Mouse (Mus musculus): ENCODE data around the gene Osbpl8.
A peak's percentile ranks its signal among the peaks of the same experiment; 100 is the strongest.
"Not testable (repeated sequence)": the region's sequence is repeated elsewhere in the genome, so short reads cannot be mapped to it uniquely, and the experiment has no call there.

Osbpl8 gene

DNA sequence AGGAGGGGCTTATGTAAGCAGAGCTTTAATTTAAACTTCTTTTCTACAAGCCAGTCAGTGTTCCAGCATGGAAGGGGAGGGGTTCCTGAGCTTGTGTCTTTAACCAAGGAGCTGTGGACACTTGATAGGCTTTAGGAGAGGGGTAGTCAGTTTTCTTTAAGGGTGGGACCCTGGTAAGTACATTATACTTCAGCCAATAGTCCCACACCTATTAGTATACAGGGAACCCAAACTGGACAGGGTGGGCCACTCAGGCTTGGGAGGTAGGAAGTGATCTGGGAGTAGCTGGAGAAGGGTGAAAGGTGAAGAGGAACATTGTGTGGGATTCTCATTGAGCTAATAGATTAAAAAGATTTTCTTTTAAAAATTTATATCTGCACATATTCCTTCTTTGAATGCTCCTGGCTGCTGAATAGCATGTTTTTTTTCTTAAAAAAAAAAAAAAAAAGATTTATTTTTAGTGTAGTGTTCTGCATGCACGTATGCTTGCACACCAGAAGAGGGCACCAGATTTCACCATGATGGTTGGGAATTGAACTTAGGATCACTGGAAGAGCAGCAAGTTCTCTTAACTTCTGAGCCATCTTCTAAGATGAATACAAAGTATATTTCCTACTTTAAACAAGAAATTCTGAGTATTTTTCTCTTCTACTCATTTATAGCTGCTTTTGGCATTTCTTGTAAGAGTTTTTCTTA lies 21.2 kb downstream of the Osbpl8 start:
- DNase-seq (ENCODE audit: low spot score), result no peak

DNA sequence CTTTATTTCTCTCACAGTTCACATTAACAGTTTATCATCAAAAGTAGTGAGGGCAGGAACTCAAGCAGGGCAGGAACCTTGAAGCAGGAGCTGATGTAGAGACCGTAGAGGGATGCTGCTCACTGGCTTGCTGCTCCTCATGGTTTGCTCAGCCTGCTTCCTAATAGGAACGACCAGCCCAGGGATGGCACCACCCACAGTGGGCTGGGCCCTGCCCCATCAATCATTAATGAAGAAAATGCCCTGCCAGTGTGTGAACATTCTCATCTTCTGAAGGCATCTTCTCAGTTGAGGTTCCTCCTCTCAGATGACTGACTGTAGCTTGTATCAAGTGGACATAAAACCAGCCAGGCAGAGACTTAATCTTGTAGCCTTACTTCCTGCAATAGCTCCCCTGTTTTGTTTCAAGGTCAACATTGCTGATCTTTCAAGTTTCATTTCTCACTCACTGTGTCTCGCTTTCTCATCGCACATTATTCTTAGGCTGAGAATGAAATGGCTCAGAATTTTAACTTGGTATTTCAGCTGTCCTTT lies 24.5 kb downstream of the Osbpl8 start:
- DNase-seq (ENCODE audit: low spot score), result no peak

DNA sequence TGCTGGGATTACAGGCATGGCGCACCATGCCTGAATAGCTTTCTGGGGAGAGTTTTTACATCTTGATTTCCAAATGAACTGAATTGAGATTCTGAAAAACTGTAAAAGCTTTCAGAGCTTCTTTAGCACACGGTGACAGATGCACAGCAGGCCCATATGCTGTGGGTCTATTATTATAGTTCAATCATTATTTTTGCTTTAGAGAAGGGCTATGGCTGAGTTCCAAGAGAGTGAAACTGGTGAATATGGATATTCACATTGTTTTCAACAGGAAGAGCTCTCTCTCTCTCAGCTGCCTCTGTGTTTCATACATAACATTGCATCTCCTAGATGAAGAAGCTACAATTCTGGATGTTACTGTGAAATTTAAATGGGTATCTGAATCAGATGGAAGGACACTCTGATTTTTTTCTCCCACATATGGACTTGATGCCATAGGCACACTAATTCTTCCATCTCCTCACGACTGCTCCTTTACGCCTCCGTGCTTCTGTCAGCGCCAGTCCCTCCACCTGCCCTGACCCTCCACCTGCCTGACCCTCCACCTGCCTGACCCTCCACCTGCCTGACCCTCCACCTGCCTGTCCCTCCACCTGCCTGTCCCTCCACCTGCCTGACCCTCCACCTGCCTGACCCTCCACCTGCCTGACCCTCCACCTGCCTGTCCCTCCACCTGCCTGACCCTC lies 25.7 kb downstream of the Osbpl8 start:
- no peak for DNase-seq (ENCODE audit: low spot score)

DNA sequence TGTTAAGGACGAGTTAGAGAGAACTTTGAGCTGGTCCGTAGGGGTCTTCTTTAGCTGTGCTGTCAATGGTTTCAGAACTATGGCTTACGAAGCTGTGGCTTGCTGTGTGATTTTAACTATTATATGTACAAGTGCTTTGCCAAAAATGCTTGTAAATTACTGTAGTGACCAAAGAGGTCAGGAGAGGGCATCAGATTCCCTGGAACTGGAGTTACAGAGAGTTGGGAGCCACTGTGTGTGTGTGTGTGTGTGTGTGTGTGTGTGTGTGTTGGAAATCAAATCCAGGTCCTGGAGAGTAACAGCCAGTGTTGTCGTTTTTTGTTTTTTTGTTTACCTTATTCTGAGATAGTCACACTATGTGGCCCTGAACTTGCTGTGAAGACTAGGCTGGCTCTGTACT lies 29.0 kb downstream of the Osbpl8 start:
- no peak for DNase-seq (ENCODE audit: low spot score)

- no peak for DNase-seq (ENCODE audit: low spot score)
Measured at GRCm38 (mm10) chr10:111196191-111196590, 31.6 kb downstream of the Osbpl8 start.

GRCm38 (mm10) chr10:111198705-111199104 lies 34.2 kb downstream of the Osbpl8 start:
- DNase-seq (ENCODE audit: low spot score), result not testable (repeated sequence)

DNA sequence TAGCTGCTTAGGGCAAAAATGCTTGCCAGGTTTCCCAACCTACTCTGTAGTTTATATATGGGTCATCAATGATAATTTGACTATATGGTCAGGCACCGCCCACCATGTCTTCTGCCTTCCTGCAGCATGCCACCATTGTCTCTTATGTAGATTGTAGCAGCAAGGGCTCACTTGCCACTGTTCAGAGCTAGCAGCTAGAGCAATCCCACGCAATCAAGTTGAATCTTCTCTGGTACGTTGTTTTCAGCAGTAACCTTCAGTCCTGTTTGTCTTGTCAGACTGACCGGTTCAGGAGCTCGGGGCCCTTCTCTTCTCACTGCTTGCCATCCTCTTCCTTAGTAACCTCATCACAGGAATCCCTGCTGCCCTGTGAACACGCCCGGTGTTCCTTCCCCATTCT lies 36.6 kb downstream of the Osbpl8 start:
- DNase-seq (ENCODE audit: low spot score), result no peak

- DNase-seq (ENCODE audit: low spot score), result no peak
Measured at GRCm38 (mm10) chr10:111201666-111202065, 37.1 kb downstream of the Osbpl8 start.

DNA sequence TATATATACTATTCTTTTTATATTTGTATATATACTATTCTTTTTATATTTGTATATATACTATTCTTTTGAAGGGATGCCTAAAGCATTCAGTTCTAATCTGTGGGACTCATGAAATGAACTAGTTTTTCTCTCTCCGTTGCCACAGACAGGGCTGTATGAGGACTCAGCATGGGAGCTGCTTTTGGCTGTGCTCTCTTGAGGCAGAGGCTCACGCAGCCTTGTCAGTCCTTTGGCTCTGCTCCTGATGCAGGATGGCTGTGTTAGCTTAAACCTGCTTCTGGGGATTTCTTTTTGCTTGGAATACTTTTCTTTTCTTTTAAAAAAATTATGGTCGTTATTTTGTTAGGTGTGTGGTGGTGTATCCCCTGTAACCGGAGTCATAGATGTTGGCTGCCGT lies 39.5 kb downstream of the Osbpl8 start:
- DNase-seq (ENCODE audit: low spot score), result no peak

GRCm38 (mm10) chr10:111205421-111205820 lies 40.9 kb downstream of the Osbpl8 start:
- DNase-seq (ENCODE audit: low spot score), result no peak

DNA sequence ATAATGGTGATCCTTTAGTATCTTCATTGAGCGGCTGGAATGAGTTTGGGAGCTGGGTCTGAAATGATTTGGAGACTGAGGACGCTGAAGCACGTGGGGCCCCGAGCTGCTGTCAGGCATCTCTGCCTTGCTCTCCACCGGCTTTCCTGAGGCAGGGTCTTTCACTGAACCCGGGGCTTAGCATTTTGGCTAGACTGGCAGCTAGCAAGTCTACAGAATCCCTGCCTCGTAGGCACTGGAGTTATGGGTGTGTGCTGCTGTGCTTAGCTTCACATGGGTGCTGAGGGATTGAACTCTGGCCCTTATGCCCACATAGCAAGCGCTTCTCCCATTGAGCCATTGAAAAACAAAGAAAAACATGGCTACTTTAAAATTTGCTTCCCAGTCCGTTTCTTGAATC lies 42.8 kb downstream of the Osbpl8 start:
- DNase-seq (ENCODE audit: low spot score), result no peak

- DNase-seq (ENCODE audit: low spot score), result no peak
Measured at GRCm38 (mm10) chr10:111214084-111214483, 49.5 kb downstream of the Osbpl8 start.

- DNase-seq (ENCODE audit: low spot score), result no peak
Measured at GRCm38 (mm10) chr10:111214696-111215095, 50.1 kb downstream of the Osbpl8 start.

- DNase-seq (ENCODE audit: low spot score), result no peak
Measured at GRCm38 (mm10) chr10:111215572-111215971, 51.0 kb downstream of the Osbpl8 start.

GRCm38 (mm10) chr10:111216111-111216510 lies 51.6 kb downstream of the Osbpl8 start:
- no peak for DNase-seq (ENCODE audit: low spot score)

DNA sequence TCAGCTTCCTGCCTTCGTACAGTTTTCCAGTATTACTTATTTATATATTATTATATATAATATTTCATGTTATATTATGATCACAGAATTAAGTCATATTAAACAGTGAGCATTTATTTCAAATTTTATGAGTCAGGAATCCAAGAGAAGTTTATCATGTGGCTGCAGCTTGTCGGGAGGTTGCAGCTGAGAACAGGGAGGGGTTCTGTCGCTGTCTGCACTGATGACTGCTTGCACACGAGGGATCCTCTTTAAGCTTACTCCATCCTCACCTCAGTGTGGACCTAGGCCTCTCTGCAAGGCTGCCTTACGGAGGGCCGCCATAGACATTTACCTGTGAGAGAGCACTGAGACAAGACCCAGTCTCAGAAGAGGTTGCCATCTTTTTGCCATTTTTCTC lies 58.0 kb downstream of the Osbpl8 start:
- peak; percentile 68 for DNase-seq (ENCODE audit: low spot score)

- peak; percentile 34 for DNase-seq (ENCODE audit: low spot score)
Measured at GRCm38 (mm10) chr10:111223218-111223830, 58.8 kb downstream of the Osbpl8 start.

DNA sequence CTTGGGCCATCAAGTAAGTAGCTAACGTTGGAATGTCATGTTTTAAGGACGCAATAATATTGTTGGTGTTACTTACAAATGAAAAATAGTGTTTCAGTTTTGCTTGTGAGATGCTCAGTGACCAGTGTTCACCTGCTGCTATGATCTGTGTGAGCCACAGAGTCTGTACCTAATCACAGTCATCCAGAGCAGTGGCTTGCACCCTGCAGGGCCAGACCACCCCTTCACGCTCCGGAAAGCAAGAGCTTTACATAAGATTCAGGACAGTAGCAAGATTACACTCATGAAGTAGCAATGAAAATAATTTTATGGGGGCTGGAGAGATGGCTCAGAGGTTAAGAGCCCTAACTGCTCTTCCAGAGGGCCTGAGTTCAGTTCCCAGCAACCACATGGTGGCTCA lies 60.1 kb downstream of the Osbpl8 start:
- no peak for DNase-seq (ENCODE audit: low spot score)

DNA sequence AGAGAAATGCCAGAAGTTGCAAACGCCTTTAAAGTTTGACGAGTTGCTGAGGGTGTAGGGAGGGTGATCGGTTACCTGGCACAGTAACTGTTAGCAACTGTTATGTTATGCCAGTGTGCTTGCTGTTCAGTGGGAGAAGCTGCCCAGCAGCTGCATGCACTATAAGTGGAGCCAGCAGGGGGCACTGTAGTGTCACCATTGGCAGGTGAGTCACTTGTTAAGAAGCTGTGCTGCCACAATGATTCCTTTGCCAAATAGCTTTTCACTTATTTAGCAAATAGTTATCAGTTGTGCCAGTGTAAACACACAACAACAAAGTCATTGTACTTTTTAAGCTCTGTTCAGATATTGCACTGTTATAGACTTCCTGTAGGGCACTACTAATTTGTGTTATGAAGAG lies 62.0 kb downstream of the Osbpl8 start:
- peak; percentile 84 for DNase-seq (ENCODE audit: low spot score)

DNA sequence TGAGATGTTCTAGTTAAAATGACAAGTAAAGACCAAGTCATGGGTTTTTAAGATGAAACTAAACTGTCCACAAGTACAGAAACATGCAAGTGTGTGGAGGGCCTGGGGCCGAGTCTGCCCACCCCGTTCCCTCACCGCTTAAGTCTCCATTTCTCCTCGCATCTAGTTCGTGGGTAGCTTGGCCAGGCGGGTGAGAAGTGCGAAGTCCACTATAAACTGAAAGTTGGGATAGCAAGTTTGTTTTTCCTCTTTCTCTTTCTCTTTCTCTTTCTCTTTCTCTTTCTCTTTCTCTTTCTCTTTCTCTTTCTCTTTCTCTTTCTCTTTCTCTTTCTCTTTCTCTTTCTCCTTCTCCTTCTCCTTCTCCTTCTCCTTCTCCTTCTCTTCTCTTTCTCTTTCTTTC lies 67.7 kb downstream of the Osbpl8 start:
- not testable (repeated sequence) for DNase-seq (ENCODE audit: low spot score)

- no peak for DNase-seq (ENCODE audit: low spot score)
Measured at GRCm38 (mm10) chr10:111233476-111234130, 69.1 kb downstream of the Osbpl8 start.

DNA sequence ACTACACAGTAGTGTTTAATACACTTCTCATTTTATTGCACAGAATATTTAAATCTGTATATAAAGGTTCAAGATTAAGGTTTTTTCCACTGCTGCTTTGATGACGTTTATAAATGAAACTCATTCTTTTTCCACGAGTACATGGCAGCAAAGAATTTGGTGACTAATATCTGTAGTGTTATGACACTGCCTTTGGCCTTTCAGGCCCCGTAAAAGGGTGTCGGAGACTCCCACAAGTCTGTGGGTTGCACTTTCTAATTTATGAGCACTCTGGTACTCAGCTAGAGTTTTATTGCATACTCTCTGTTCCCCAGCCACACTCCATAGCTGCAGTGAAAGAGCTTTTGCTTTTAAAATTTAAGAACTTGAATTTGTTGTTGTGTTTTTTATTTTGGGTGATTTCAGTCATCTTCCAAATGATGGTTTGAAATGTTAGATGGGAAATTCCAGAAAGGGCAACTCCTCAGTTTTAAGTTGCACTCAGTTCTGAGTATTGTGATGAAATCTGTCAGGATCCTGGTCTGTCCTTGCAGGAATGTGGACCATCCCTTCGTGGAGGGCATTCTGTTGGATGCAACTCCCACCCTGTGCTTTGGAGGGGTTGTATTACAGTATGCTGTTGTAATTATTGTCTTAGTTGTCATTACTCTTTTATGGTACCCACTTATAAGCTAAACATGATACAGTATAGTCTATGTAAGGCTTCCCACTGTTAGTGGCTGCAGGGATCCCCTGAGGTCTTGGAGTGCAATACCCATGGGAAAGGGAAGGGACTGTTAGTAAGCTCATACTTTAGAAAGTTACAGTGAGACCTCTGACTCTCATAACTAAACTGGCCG lies 70.1 kb downstream of the Osbpl8 start:
- no peak for DNase-seq (ENCODE audit: low spot score)
